Mouse (Mus musculus): ENCODE results near the gene Ints6. TPM values are rescaled to one million over a fixed set of nuclear protein-coding genes. Genes with fewer than 3 reads are reported as not detected.
"Not testable (repeated sequence)": the region's sequence is repeated elsewhere in the genome, so short reads cannot be mapped to it uniquely, and the experiment has no call there.

Gene Ints6
- polyA plus RNA-seq, 1 experiment from 2014 or later = 20.4 TPM

DNA sequence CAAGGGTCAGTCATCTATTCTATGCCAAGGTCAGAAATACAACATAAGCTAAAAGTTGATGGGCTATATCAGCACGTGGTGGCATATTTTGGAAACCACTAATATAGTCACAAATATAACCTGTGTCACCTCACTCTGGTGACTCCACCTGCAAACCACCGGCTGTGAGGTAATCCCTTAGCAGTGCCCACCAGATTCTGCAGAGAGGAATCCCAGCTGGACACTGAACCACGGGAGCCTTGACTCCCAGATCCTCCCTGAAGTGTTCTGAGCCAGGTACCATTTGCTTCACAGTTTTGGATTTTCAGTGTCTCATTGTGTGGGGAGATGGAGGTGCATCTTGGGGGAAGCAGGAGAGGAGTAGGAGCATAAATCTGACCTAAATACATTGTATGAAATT, 110.6 kb downstream of the Ints6 start:
- WGBS = 64% methylated on average over 3 of the region's 3 CpGs
- H3K36me3 ChIP-seq (ENCODE audit: control insufficient read depth, insufficient read depth, low read length) = no peaks in the 10 kb centered on the region
- no peak overlapping the region for H3K9ac ChIP-seq (ENCODE audit: low read length)
- no peak overlapping the region for H3K27ac ChIP-seq (ENCODE audit: low read length)
- no peaks in the 10 kb centered on the region for H3K4me1 ChIP-seq (ENCODE audit: control insufficient read depth, insufficient read depth, low read length)
- ATAC-seq (ENCODE audit: insufficient read depth, low FRiP score) = no peak
- no peaks in the 10 kb centered on the region for H3K27me3 ChIP-seq (ENCODE audit: control insufficient read depth, insufficient read depth, low read length)
- H3K4me2 ChIP-seq (ENCODE audit: low read depth, low read length) = no peak overlapping the region
- H3K9me3 ChIP-seq (replicated peaks; ENCODE audit: control insufficient read depth, low read length) = no peaks in the 10 kb centered on the region
- no peak overlapping the region for H3K4me3 ChIP-seq (replicated peaks; ENCODE audit: low read length)

GRCm38 (mm10) chr14:62648405-62648804, 112.6 kb downstream of the Ints6 start:
- H3K4me2 ChIP-seq (ENCODE audit: low read depth, low read length) = no peak overlapping the region
- H3K9me3 ChIP-seq (replicated peaks; ENCODE audit: control insufficient read depth, low read length) = no peaks in the 10 kb centered on the region
- no peak overlapping the region for H3K4me3 ChIP-seq (replicated peaks; ENCODE audit: low read length)
- H3K36me3 ChIP-seq (ENCODE audit: control insufficient read depth, insufficient read depth, low read length) = no peaks in the 10 kb centered on the region
- H3K4me1 ChIP-seq (ENCODE audit: control insufficient read depth, insufficient read depth, low read length) = no peaks in the 10 kb centered on the region
- WGBS = 82% methylated on average over 6 of the region's 6 CpGs
- H3K9ac ChIP-seq (ENCODE audit: low read length) = no peak overlapping the region
- H3K27me3 ChIP-seq (ENCODE audit: control insufficient read depth, insufficient read depth, low read length) = no peaks in the 10 kb centered on the region
- ATAC-seq (ENCODE audit: insufficient read depth, low FRiP score) = no peak
- no peak overlapping the region for H3K27ac ChIP-seq (ENCODE audit: low read length)

GRCm38 (mm10) chr14:62642368-62642767, 118.6 kb downstream of the Ints6 start:
- H3K9me3 ChIP-seq (replicated peaks; ENCODE audit: control insufficient read depth, low read length); H3K27ac ChIP-seq (ENCODE audit: low read length); H3K4me1 ChIP-seq (ENCODE audit: control insufficient read depth, insufficient read depth, low read length); H3K36me3 ChIP-seq (ENCODE audit: control insufficient read depth, insufficient read depth, low read length); H3K4me3 ChIP-seq (replicated peaks; ENCODE audit: low read length); H3K9ac ChIP-seq (ENCODE audit: low read length); H3K4me2 ChIP-seq (ENCODE audit: low read depth, low read length); ATAC-seq (ENCODE audit: insufficient read depth, low FRiP score); H3K27me3 ChIP-seq (ENCODE audit: control insufficient read depth, insufficient read depth, low read length): not testable (repeated sequence)
- 70% methylated on average over 6 of the region's 7 CpGs for WGBS

GRCm38 (mm10) chr14:62640396-62640795, 120.6 kb downstream of the Ints6 start:
- H3K27me3 ChIP-seq (ENCODE audit: control insufficient read depth, insufficient read depth, low read length) = no peaks in the 10 kb centered on the region
- H3K9me3 ChIP-seq (replicated peaks; ENCODE audit: control insufficient read depth, low read length) = no peaks in the 10 kb centered on the region
- no peak overlapping the region for H3K4me3 ChIP-seq (replicated peaks; ENCODE audit: low read length)
- WGBS = 69% methylated on average over 4 of the region's 4 CpGs
- no peak for ATAC-seq (ENCODE audit: insufficient read depth, low FRiP score)
- peaks cover 5% of the 10 kb centered on the region; the same call in 1 of the 2 replicates for H3K4me1 ChIP-seq (ENCODE audit: control insufficient read depth, insufficient read depth, low read length)
- H3K27ac ChIP-seq (ENCODE audit: low read length) = no peak overlapping the region
- no peak overlapping the region for H3K4me2 ChIP-seq (ENCODE audit: low read depth, low read length)
- H3K36me3 ChIP-seq (ENCODE audit: control insufficient read depth, insufficient read depth, low read length) = no peaks in the 10 kb centered on the region
- H3K9ac ChIP-seq (ENCODE audit: low read length) = no peak overlapping the region

- ATAC-seq (ENCODE audit: insufficient read depth, low FRiP score) = no peak
- no peak overlapping the region for H3K4me2 ChIP-seq (ENCODE audit: low read depth, low read length)
- H3K27ac ChIP-seq (ENCODE audit: low read length) = no peak overlapping the region
- H3K36me3 ChIP-seq (ENCODE audit: control insufficient read depth, insufficient read depth, low read length) = no peaks in the 10 kb centered on the region
- peaks cover 5% of the 10 kb centered on the region; the same call in 1 of the 2 replicates for H3K4me1 ChIP-seq (ENCODE audit: control insufficient read depth, insufficient read depth, low read length)
- H3K4me3 ChIP-seq (replicated peaks; ENCODE audit: low read length) = no peak overlapping the region
- H3K9me3 ChIP-seq (replicated peaks; ENCODE audit: control insufficient read depth, low read length) = no peaks in the 10 kb centered on the region
- WGBS = 90% methylated on average over 5 of the region's 5 CpGs
- no peak overlapping the region for H3K9ac ChIP-seq (ENCODE audit: low read length)
- no peaks in the 10 kb centered on the region for H3K27me3 ChIP-seq (ENCODE audit: control insufficient read depth, insufficient read depth, low read length)
Observed at GRCm38 (mm10) chr14:62639551-62639950, 121.4 kb downstream of the Ints6 start.

DNA sequence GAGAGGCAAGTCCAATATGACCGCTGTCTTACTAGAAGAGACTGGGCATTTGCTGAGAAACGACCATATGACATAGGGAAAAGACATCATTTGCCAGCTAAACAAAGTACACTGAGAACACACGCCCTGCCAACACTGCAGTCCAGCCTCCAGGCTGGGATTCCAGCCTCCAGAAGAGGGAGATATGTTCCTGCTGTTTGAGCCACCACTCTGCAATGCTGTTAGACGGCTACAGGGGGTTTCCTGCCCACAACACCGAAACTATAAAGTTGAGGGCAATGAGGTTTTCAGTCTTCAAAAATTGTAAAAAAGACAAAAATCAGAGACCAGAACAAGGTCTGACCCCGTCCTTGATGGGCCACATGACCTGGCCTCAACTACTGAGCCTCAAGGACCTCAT, 121.9 kb downstream of the Ints6 start:
- Histone ChIP-seq H3K27ac (ENCODE audit: low read length) (no peak overlapping the region), H3K36me3 (ENCODE audit: control insufficient read depth, insufficient read depth, low read length) (no peaks in the 10 kb centered on the region), H3K4me2 (ENCODE audit: low read depth, low read length) (no peak overlapping the region), H3K27me3 (ENCODE audit: control insufficient read depth, insufficient read depth, low read length) (no peaks in the 10 kb centered on the region), H3K9ac (ENCODE audit: low read length) (no peak overlapping the region), H3K4me3 (replicated peaks; ENCODE audit: low read length) (no peak overlapping the region), H3K9me3 (replicated peaks; ENCODE audit: control insufficient read depth, low read length) (no peaks in the 10 kb centered on the region), H3K4me1 (ENCODE audit: control insufficient read depth, insufficient read depth, low read length) (peaks cover 5% of the 10 kb centered on the region; the same call in 1 of the 2 replicates)
- ATAC-seq (ENCODE audit: insufficient read depth, low FRiP score) = no peak
- 57% methylated on average over 6 of the region's 6 CpGs for WGBS

GRCm38 (mm10) chr14:62638345-62638702, 122.6 kb downstream of the Ints6 start:
- peaks cover 5% of the 10 kb centered on the region; the same call in 1 of the 2 replicates for H3K4me1 ChIP-seq (ENCODE audit: control insufficient read depth, insufficient read depth, low read length)
- no peaks in the 10 kb centered on the region for H3K36me3 ChIP-seq (ENCODE audit: control insufficient read depth, insufficient read depth, low read length)
- 46% methylated on average over 6 of the region's 6 CpGs for WGBS
- no peaks in the 10 kb centered on the region for H3K27me3 ChIP-seq (ENCODE audit: control insufficient read depth, insufficient read depth, low read length)
- no peak overlapping the region for H3K27ac ChIP-seq (ENCODE audit: low read length)
- H3K4me3 ChIP-seq (replicated peaks; ENCODE audit: low read length) = no peak overlapping the region
- no peaks in the 10 kb centered on the region for H3K9me3 ChIP-seq (replicated peaks; ENCODE audit: control insufficient read depth, low read length)
- ATAC-seq (ENCODE audit: insufficient read depth, low FRiP score) = no peak
- H3K4me2 ChIP-seq (ENCODE audit: low read depth, low read length) = no peak overlapping the region
- H3K9ac ChIP-seq (ENCODE audit: low read length) = no peak overlapping the region

- ATAC-seq (ENCODE audit: insufficient read depth, low FRiP score) = no peak
- Histone ChIP-seq H3K27me3 (ENCODE audit: control insufficient read depth, insufficient read depth, low read length) (no peaks in the 10 kb centered on the region), H3K9ac (ENCODE audit: low read length) (no peak overlapping the region), H3K4me1 (ENCODE audit: control insufficient read depth, insufficient read depth, low read length) (peaks cover 5% of the 10 kb centered on the region; the same call in 1 of the 2 replicates), H3K9me3 (replicated peaks; ENCODE audit: control insufficient read depth, low read length) (no peaks in the 10 kb centered on the region), H3K4me3 (replicated peaks; ENCODE audit: low read length) (no peak overlapping the region), H3K36me3 (ENCODE audit: control insufficient read depth, insufficient read depth, low read length) (no peaks in the 10 kb centered on the region), H3K4me2 (ENCODE audit: low read depth, low read length) (peak overlapping the region; percentile 5; the same call in 1 of the 2 replicates), H3K27ac (ENCODE audit: low read length) (no peak overlapping the region)
- 25% methylated on average over 9 of the region's 9 CpGs for WGBS
Observed at GRCm38 (mm10) chr14:62637436-62638344, 123.3 kb downstream of the Ints6 start.

- Histone ChIP-seq H3K4me3 (replicated peaks; ENCODE audit: low read length) (no peak overlapping the region), H3K9me3 (replicated peaks; ENCODE audit: control insufficient read depth, low read length) (no peaks in the 10 kb centered on the region), H3K4me2 (ENCODE audit: low read depth, low read length) (no peak overlapping the region), H3K27me3 (ENCODE audit: control insufficient read depth, insufficient read depth, low read length) (no peaks in the 10 kb centered on the region), H3K36me3 (ENCODE audit: control insufficient read depth, insufficient read depth, low read length) (no peaks in the 10 kb centered on the region), H3K9ac (ENCODE audit: low read length) (no peak overlapping the region), H3K4me1 (ENCODE audit: control insufficient read depth, insufficient read depth, low read length) (no peaks in the 10 kb centered on the region), H3K27ac (ENCODE audit: low read length) (no peak overlapping the region)
- no peak for ATAC-seq (ENCODE audit: insufficient read depth, low FRiP score)
- WGBS = 91% methylated on average over 5 of the region's 5 CpGs
Observed at GRCm38 (mm10) chr14:62627951-62628350, 133.0 kb downstream of the Ints6 start.

Measured in stomach, embryonic 16.5 days (tissue).